Comparison of ENCODE assay signal across 35 mouse cellular contexts in the genomic region with DNA sequence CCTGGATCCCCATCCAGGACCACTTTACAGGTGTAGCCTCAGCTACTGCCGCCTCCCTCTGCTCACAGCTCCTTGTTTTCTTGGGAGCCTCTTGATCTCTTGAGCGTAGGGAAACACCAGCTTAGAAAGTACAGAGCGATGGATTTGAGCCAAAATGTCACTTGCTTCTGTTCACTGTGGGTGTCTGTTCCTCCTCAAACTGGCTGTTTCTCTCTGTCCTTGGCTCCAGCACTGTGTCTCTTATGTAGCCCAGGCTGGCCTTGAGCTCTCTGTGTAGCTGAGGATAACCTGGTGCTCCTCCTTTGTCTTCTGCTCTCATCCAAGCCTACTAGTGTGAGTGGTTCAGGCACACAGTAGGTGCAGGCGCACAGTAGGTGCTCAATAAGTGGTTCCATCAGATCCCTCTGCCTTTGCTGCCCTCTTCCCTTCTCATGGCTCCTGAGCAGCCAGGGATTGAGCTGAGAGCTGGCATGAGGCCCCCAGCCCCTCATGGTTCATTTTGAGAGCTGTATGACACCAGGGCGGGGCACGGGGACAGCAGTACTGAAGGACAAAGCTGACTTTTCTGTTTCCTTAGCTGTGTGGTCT. TPM values are rescaled to one million over a fixed set of nuclear protein-coding genes. Genes with fewer than 3 reads are reported as not detected.
DNase-seq lines count a peak whose midpoint lies in the region; ATAC-seq and TF ChIP-seq lines count a peak whose summit lies in the region.
"Had no signal": no experiment of that assay in that cellular context is flagged by ENCODE, and none has a peak within 500 bp of the region (broad histone marks: within the 10 kb centered on the region; RNA-seq: fewer than 3 reads in every experiment).

No protein-coding gene starts in this region.

- ATAC-seq in liver, embryonic 15.5 days (ENCODE audit: insufficient read depth) = no peak
- no peak for ATAC-seq in hindbrain, embryonic 13.5 days (ENCODE audit: low FRiP score)
- ATAC-seq: forebrain, embryonic 16.5 days; hindbrain, embryonic 16.5 days; intestine, embryonic 15.5 days; midbrain, embryonic 16.5 days; Patski had no signal

- no peak for TF ChIP-seq CTCF in heart, adult 2 months (IDR thresholded peaks at IDR 0.05)
- TF ChIP-seq CTCF in CH12.LX (conservative IDR thresholded peaks at IDR 0.05 in 1 of 2, IDR thresholded peaks at IDR 0.05 in 1 of 2; ENCODE audit: low read depth in 2 of 2, low read length in 2 of 2) (no peak), MEL (IDR thresholded peaks at IDR 0.05 in 2 of 3, conservative IDR thresholded peaks at IDR 0.05 in 1 of 3; ENCODE audit: control insufficient read depth in 1 of 3, insufficient read depth in 1 of 3, low read depth in 2 of 3, low read length in 3 of 3, poor library complexity in 1 of 3, severe bottlenecking in 1 of 3) (no peak)

- no peak for DNase-seq in heart, adult 2 months
- DNase-seq in heart, postnatal 25 days (ENCODE audit: low spot score) = no peak
- DNase-seq in liver = no peak
- no peak for DNase-seq in CH12.LX (ENCODE audit: extremely low read depth)
- DNase-seq in MEL (ENCODE audit: low read depth, low spot score) = no peak
- no peak for DNase-seq in left cerebral cortex, adult 9 months (ENCODE audit: low spot score in 2 of 2)
- DNase-seq: adrenal gland, postnatal 36 days; B cell, adult 2 months; cerebellum, adult 2 months; cerebellum, postnatal 14 days; gastrocnemius, postnatal 25 days; heart, adult 18-20 months; kidney, adult 2 months; kidney, postnatal 4 days; lung, adult 2 months; lung, postnatal 10 days; thymus, postnatal 14 days had no signal

- no peaks in the 10 kb centered on the region for H3K27me3 ChIP-seq in heart, adult 2 months (ENCODE audit: control insufficient read depth, insufficient read depth, low read length)
- H3K27me3 ChIP-seq in liver, embryonic 15.5 days = no peaks in the 10 kb centered on the region
- H3K27me3 ChIP-seq in CH12.LX (replicated peaks) (no peaks in the 10 kb centered on the region), MEL (ENCODE audit: control insufficient read depth in 1 of 2, insufficient read depth in 2 of 2, low read length in 2 of 2) (no peaks in the 10 kb centered on the region)
- no peaks in the 10 kb centered on the region for H3K27me3 ChIP-seq in hindbrain, embryonic 13.5 days
- H3K27me3 ChIP-seq: heart, embryonic 12.5 days; intestine, embryonic 15.5 days; limb, embryonic 13.5 days; neural tube, embryonic 12.5 days; Patski had no signal

- no peaks in the 10 kb centered on the region for H3K36me3 ChIP-seq in heart, adult 2 months (ENCODE audit: control insufficient read depth, insufficient read depth, low read length)
- H3K36me3 ChIP-seq in liver, embryonic 15.5 days (replicated peaks) = peaks cover 19% of the 10 kb centered on the region
- peaks cover 0 to 44% of the 10 kb centered on the region in 2 experiments for H3K36me3 ChIP-seq in CH12.LX (replicated peaks in 1 of 2; ENCODE audit: control insufficient read depth in 1 of 2, insufficient read depth in 1 of 2, low read length in 1 of 2)
- peaks cover 0 to 17% of the 10 kb centered on the region in 2 experiments; a peak in 2 of 4 replicates for H3K36me3 ChIP-seq in MEL (ENCODE audit: control insufficient read depth in 1 of 2, insufficient read depth in 2 of 2, low read length in 2 of 2)
- no peaks in the 10 kb centered on the region for H3K36me3 ChIP-seq in hindbrain, embryonic 13.5 days
- H3K36me3 ChIP-seq: intestine, embryonic 15.5 days; neural tube, embryonic 12.5 days had no signal

- no peaks in the 10 kb centered on the region for H3K9me3 ChIP-seq in liver, embryonic 15.5 days (replicated peaks)
- H3K9me3 ChIP-seq in CH12.LX (replicated peaks; ENCODE audit: low read length) (no peaks in the 10 kb centered on the region), MEL (replicated peaks; ENCODE audit: insufficient read depth, low read length) (no peaks in the 10 kb centered on the region)
- no peaks in the 10 kb centered on the region for H3K9me3 ChIP-seq in hindbrain, embryonic 13.5 days
- H3K9me3 ChIP-seq: heart, embryonic 12.5 days; hindbrain, embryonic 10.5 days; intestine, embryonic 15.5 days; limb, embryonic 13.5 days; midbrain, embryonic 10.5 days; neural tube, embryonic 12.5 days had no signal

- peaks cover 9% of the 10 kb centered on the region; the same call in 1 of the 2 replicates for H3K79me2 ChIP-seq in heart, adult 2 months (replicated peaks; ENCODE audit: control insufficient read depth, insufficient read depth, low read length)
- H3K79me2 ChIP-seq in CH12.LX (replicated peaks; ENCODE audit: control insufficient read depth, extremely low read depth, insufficient read depth, poor library complexity, severe bottlenecking) = no peaks in the 10 kb centered on the region
- peaks cover 32% of the 10 kb centered on the region; the same call in 1 of the 2 replicates for H3K79me2 ChIP-seq in MEL (ENCODE audit: control insufficient read depth, insufficient read depth, low read length, poor library complexity)

- no peak overlapping the region for H3K4me3 ChIP-seq in heart, adult 2 months
- H3K4me3 ChIP-seq in liver, embryonic 15.5 days (replicated peaks) = no peak overlapping the region
- no peak overlapping the region for H3K4me3 ChIP-seq in CH12.LX (replicated peaks in 1 of 3; ENCODE audit: low read depth in 2 of 3, low read length in 2 of 3, poor library complexity in 1 of 3)
- H3K4me3 ChIP-seq in MEL (ENCODE audit: control insufficient read depth in 1 of 2, insufficient read depth in 1 of 2, low read depth in 2 of 2, low read length in 2 of 2) = no peak overlapping the region
- H3K4me3 ChIP-seq in hindbrain, embryonic 13.5 days = no peak overlapping the region
- H3K4me3 ChIP-seq: erythroblast, embryonic 14.5 days; heart, embryonic 12.5 days; hindbrain, embryonic 10.5 days; intestine, embryonic 15.5 days; left cerebral cortex, adult 2 months; limb, embryonic 13.5 days; midbrain, embryonic 10.5 days; myocyte; neural tube, embryonic 12.5 days had no signal

- TF ChIP-seq POLR2A in heart, adult 2 months (IDR thresholded peaks at IDR 0.05; ENCODE audit: insufficient read depth, low read depth, low read length) = no peak
- TF ChIP-seq POLR2A in CH12.LX (IDR thresholded peaks at IDR 0.05; ENCODE audit: low read depth, low read length) (no peak), MEL (IDR thresholded peaks at IDR 0.05; ENCODE audit: control insufficient read depth in 1 of 2, insufficient read depth in 1 of 2, low read depth in 1 of 2, low read length in 2 of 2, poor library complexity in 1 of 2) (no peak)

- H3K4me2 ChIP-seq in liver, embryonic 15.5 days = no peak overlapping the region
- H3K4me2 ChIP-seq in CH12.LX (ENCODE audit: insufficient read depth, low read depth, poor library complexity, severe bottlenecking) = no peak overlapping the region
- H3K4me2 ChIP-seq in hindbrain, embryonic 13.5 days = no peak overlapping the region
- H3K4me2 ChIP-seq: heart, embryonic 12.5 days; intestine, embryonic 15.5 days; limb, embryonic 13.5 days; neural tube, embryonic 12.5 days had no signal

- TF ChIP-seq EP300 in heart, adult 2 months (IDR thresholded peaks at IDR 0.05; ENCODE audit: insufficient read depth, low read depth, low read length) = no peak
- TF ChIP-seq EP300 in CH12.LX (IDR thresholded peaks at IDR 0.05; ENCODE audit: low read length) = no peak
- no peak for TF ChIP-seq EP300 in MEL (IDR thresholded peaks at IDR 0.05; ENCODE audit: low read depth in 1 of 2, low read length in 2 of 2)

- H3K4me1 ChIP-seq in heart, adult 2 months (ENCODE audit: control insufficient read depth, insufficient read depth, low read length) = peaks cover 38% of the 10 kb centered on the region
- peaks cover 73% of the 10 kb centered on the region for H3K4me1 ChIP-seq in liver, embryonic 15.5 days (replicated peaks)
- H3K4me1 ChIP-seq in CH12.LX (ENCODE audit: control insufficient read depth in 1 of 2, insufficient read depth in 2 of 2) = peaks cover 0 to 19% of the 10 kb centered on the region in 2 experiments; a peak in 3 of 4 replicates
- H3K4me1 ChIP-seq in MEL (ENCODE audit: control insufficient read depth in 1 of 2, insufficient read depth in 2 of 2, low read length in 2 of 2) = peaks cover 16 to 25% of the 10 kb centered on the region in 2 experiments
- peaks cover 15% of the 10 kb centered on the region for H3K4me1 ChIP-seq in hindbrain, embryonic 13.5 days (replicated peaks)

- no peak overlapping the region for H3K9ac ChIP-seq in heart, adult 2 months (ENCODE audit: low read depth, low read length)
- H3K9ac ChIP-seq in liver, embryonic 15.5 days = no peak overlapping the region; the same call in 1 of the 2 replicates
- no peak overlapping the region for H3K9ac ChIP-seq in CH12.LX (ENCODE audit: insufficient read depth, low read depth)
- H3K9ac ChIP-seq in MEL (ENCODE audit: control insufficient read depth, low read depth, low read length, poor library complexity, severe bottlenecking) = no peak overlapping the region
- H3K9ac ChIP-seq in hindbrain, embryonic 13.5 days = no peak overlapping the region
- H3K9ac ChIP-seq: heart, embryonic 12.5 days; intestine, embryonic 15.5 days; limb, embryonic 13.5 days; neural tube, embryonic 12.5 days had no signal

- H3K27ac ChIP-seq in heart, adult 2 months = peak overlapping the region; percentile 16
- H3K27ac ChIP-seq in liver, embryonic 15.5 days (replicated peaks) = peak overlapping the region; percentile 72
- no peak overlapping the region for H3K27ac ChIP-seq in CH12.LX (ENCODE audit: insufficient read depth, low read depth)
- H3K27ac ChIP-seq in MEL (ENCODE audit: control insufficient read depth, low read depth, low read length) = no peak overlapping the region
- no peak overlapping the region for H3K27ac ChIP-seq in hindbrain, embryonic 13.5 days
- H3K27ac ChIP-seq: intestine, embryonic 15.5 days; left cerebral cortex, adult 2 months; limb, embryonic 13.5 days; macrophage; midbrain, embryonic 10.5 days; neural tube, embryonic 12.5 days had no signal

- dilution Hi-C loops in CH12.LX (cut with MboI; ENCODE audit: extremely low pct_ligation_motif_present, extremely low pct_unique_long_range_greater_than_20kb, low sequenced_read_pairs) = no loop called here

- TF ChIP-seq RAD21 in CH12.LX (IDR thresholded peaks at IDR 0.05; ENCODE audit: low read depth, low read length) (no peak), MEL (IDR thresholded peaks at IDR 0.05; ENCODE audit: low read depth, low read length) (no peak)

- WGBS in heart, adult 2 months = 70% methylated on average over 6 of the region's 6 CpGs
- 68% methylated on average over 6 of the region's 6 CpGs for WGBS in liver, embryonic 15.5 days (ENCODE audit: insufficient replicate concordance)
- WGBS in hindbrain, embryonic 13.5 days = 92% methylated on average over 6 of the region's 6 CpGs

- in situ Hi-C loops in CH12.LX (cut with MboI; ENCODE audit: low pct_ligation_motif_present, low pct_unique_long_range_greater_than_20kb, low sequenced_read_pairs) = no loop called here

- intact Hi-C loops in heart, adult 2 months (cut with DNase I) = loop anchor here (2.0 kb wide), 1 partner anchor 14 kb away; no protein-coding TSS in a partner anchor
- intact Hi-C loops in heart, postnatal 25 days (cut with DNase I) = loop anchor here (2.0 kb wide), 1 partner anchor 16 kb away; no protein-coding TSS in a partner anchor

RNA-seq across cellular contexts. Expression of a gene that starts 24.3 kb away (rescaled TPM):
- 10 to 100 TPM; 38.3 to 43.6 TPM for total RNA-seq in heart, adult 2 months (2021)
- polyA plus RNA-seq in heart, adult 2 months (2012; rRNA removed) = 36.9 and 37.7 TPM in 2 replicates
- 10 to 100 TPM; 38.7 to 42.3 TPM for total RNA-seq in heart, postnatal 25 days (2021)
- polyA plus RNA-seq in liver, embryonic 15.5 days (2015; fragmentation: Nextera tagmentation; extraction: Ambion mirVana) = 34.5 and 43.8 TPM in 2 replicates
- total RNA-seq in CH12.LX (2012; rRNA removed) (20.6 and 20.7 TPM in 2 replicates), CH12.LX (2014; rRNA removed) (12.6 and 13.3 TPM in 2 replicates), MEL (2012; rRNA removed) (63.1 and 86.1 TPM in 2 replicates)
- polyA plus RNA-seq in CH12.LX (2012; ENCODE audit: insufficient read length, low read depth) (10.8 and 15.6 TPM in 2 replicates), MEL (2012; ENCODE audit: insufficient read depth in 1 of 2, insufficient read length in 2 of 2, low read depth in 1 of 2, low replicate concordance in 2 of 2, missing spikeins in 1 of 2) (10 to 100 TPM in 1 of 2 experiments, not detected in 1; 57.8 TPM)
- 26.9 and 30.0 TPM in 2 replicates for polyA plus RNA-seq in hindbrain, embryonic 13.5 days (2015; fragmentation: Nextera tagmentation; extraction: Ambion mirVana)

RNA-seq across cellular contexts. Expression of a gene that starts 25.3 kb away (rescaled TPM):
- total RNA-seq in heart, adult 2 months (2021) = 10 to 100 TPM; 17.6 to 19.4 TPM
- polyA plus RNA-seq in heart, adult 2 months (2012; rRNA removed) = 16.0 and 18.5 TPM in 2 replicates
- 10 to 100 TPM; 16.3 to 17.9 TPM for total RNA-seq in heart, postnatal 25 days (2021)
- 12.0 and 13.1 TPM in 2 replicates for polyA plus RNA-seq in liver, embryonic 15.5 days (2015; fragmentation: Nextera tagmentation; extraction: Ambion mirVana)
- 23.8 and 29.0 TPM in 2 replicates for total RNA-seq in CH12.LX (2012; rRNA removed)
- total RNA-seq in CH12.LX (2014; rRNA removed) = 6.6 and 8.8 TPM in 2 replicates
- polyA plus RNA-seq in CH12.LX (2012; ENCODE audit: insufficient read length, low read depth) = 28.6 and 31.7 TPM in 2 replicates
- 30.3 and 34.6 TPM in 2 replicates for total RNA-seq in MEL (2012; rRNA removed)
- polyA plus RNA-seq in MEL (2012; ENCODE audit: insufficient read depth in 1 of 2, insufficient read length in 2 of 2, low read depth in 1 of 2, low replicate concordance in 2 of 2, missing spikeins in 1 of 2) = 10 to 100 TPM in 1 of 2 experiments, not detected in 1; 44.7 TPM
- polyA plus RNA-seq in hindbrain, embryonic 13.5 days (2015; fragmentation: Nextera tagmentation; extraction: Ambion mirVana) = 32.2 and 33.7 TPM in 2 replicates

RNA-seq across cellular contexts. Expression of a gene that starts 42.0 kb away (rescaled TPM):
- total RNA-seq in heart, adult 2 months (2021) = 1 to 10 TPM; 6.5 to 7.3 TPM
- 23.4 and 28.4 TPM in 2 replicates for polyA plus RNA-seq in heart, adult 2 months (2012; rRNA removed)
- 1 to 10 TPM; 7.5 to 8.1 TPM for total RNA-seq in heart, postnatal 25 days (2021)
- polyA plus RNA-seq in liver, embryonic 15.5 days (2015; fragmentation: Nextera tagmentation; extraction: Ambion mirVana) = 13.8 and 16.4 TPM in 2 replicates
- total RNA-seq in CH12.LX (2012; rRNA removed) = 22.3 and 23.7 TPM in 2 replicates
- 31.7 and 32.7 TPM in 2 replicates for total RNA-seq in CH12.LX (2014; rRNA removed)
- polyA plus RNA-seq in CH12.LX (2012; ENCODE audit: insufficient read length, low read depth) = 23.4 and 27.1 TPM in 2 replicates
- 29.4 and 36.5 TPM in 2 replicates for total RNA-seq in MEL (2012; rRNA removed)
- 10 to 100 TPM in 1 of 2 experiments, not detected in 1; 49.3 TPM for polyA plus RNA-seq in MEL (2012; ENCODE audit: insufficient read depth in 1 of 2, insufficient read length in 2 of 2, low read depth in 1 of 2, low replicate concordance in 2 of 2, missing spikeins in 1 of 2)
- 53.6 and 60.2 TPM in 2 replicates for polyA plus RNA-seq in hindbrain, embryonic 13.5 days (2015; fragmentation: Nextera tagmentation; extraction: Ambion mirVana)

RNA-seq across cellular contexts. Expression of a gene that starts 42.1 kb away (rescaled TPM):
- 1 to 10 TPM; 8.0 to 8.5 TPM for total RNA-seq in heart, adult 2 months (2021)
- 15.5 and 15.9 TPM in 2 replicates for polyA plus RNA-seq in heart, adult 2 months (2012; rRNA removed)
- 10 to 100 TPM; 10.2 to 12.1 TPM for total RNA-seq in heart, postnatal 25 days (2021)
- 10.9 and 13.7 TPM in 2 replicates for polyA plus RNA-seq in liver, embryonic 15.5 days (2015; fragmentation: Nextera tagmentation; extraction: Ambion mirVana)
- total RNA-seq in CH12.LX (2012; rRNA removed) = 22.5 and 23.0 TPM in 2 replicates
- total RNA-seq in CH12.LX (2014; rRNA removed) = 9.5 and 10.0 TPM in 2 replicates
- 13.9 and 18.3 TPM in 2 replicates for polyA plus RNA-seq in CH12.LX (2012; ENCODE audit: insufficient read length, low read depth)
- total RNA-seq in MEL (2012; rRNA removed) = 28.9 and 37.1 TPM in 2 replicates
- polyA plus RNA-seq in MEL (2012; ENCODE audit: insufficient read depth in 1 of 2, insufficient read length in 2 of 2, low read depth in 1 of 2, low replicate concordance in 2 of 2, missing spikeins in 1 of 2) = 10 to 100 TPM in 1 of 2 experiments, not detected in 1; 41.7 TPM
- 40.3 and 43.2 TPM in 2 replicates for polyA plus RNA-seq in hindbrain, embryonic 13.5 days (2015; fragmentation: Nextera tagmentation; extraction: Ambion mirVana)

RNA-seq across cellular contexts. Expression of a gene that starts 45.2 kb away (rescaled TPM):
- 1 to 10 TPM; 1.5 to 3.3 TPM for total RNA-seq in heart, adult 2 months (2021)
- 2.1 and 2.3 TPM in 2 replicates for polyA plus RNA-seq in heart, adult 2 months (2012; rRNA removed)
- 1 to 10 TPM; 2.5 to 2.9 TPM for total RNA-seq in heart, postnatal 25 days (2021)
- 0.25 and 0.40 TPM in 2 replicates for polyA plus RNA-seq in liver, embryonic 15.5 days (2015; fragmentation: Nextera tagmentation; extraction: Ambion mirVana)
- total RNA-seq in CH12.LX (2012; rRNA removed) = not detected in 2 replicates
- not detected in 2 replicates for total RNA-seq in CH12.LX (2014; rRNA removed)
- polyA plus RNA-seq in CH12.LX (2012; ENCODE audit: insufficient read length, low read depth) = not detected in 2 replicates
- 0.27 TPM in 1 of 2 replicates, not detected in the other for total RNA-seq in MEL (2012; rRNA removed)
- polyA plus RNA-seq in MEL (2012; ENCODE audit: insufficient read depth in 1 of 2, insufficient read length in 2 of 2, low read depth in 1 of 2, low replicate concordance in 2 of 2, missing spikeins in 1 of 2) = under 1 TPM in 1 of 2 experiments, not detected in 1; 0.24 TPM
- 5.2 and 5.5 TPM in 2 replicates for polyA plus RNA-seq in hindbrain, embryonic 13.5 days (2015; fragmentation: Nextera tagmentation; extraction: Ambion mirVana)
- total RNA-seq: ES-E14 had no signal
- polyA plus RNA-seq: erythroblast, embryonic 14.5 days; macrophage; Patski; urinary bladder, adult 2 months had no signal

Comparison
In these comparisons a context has a peak if more than half of its experiments do, and no peak if none do; other contexts are left out.
1. H3K27ac ChIP-seq: peak in heart, adult 2 months (single experiment) and liver, embryonic 15.5 days (single experiment); none in CH12.LX (single experiment), MEL (single experiment) and hindbrain, embryonic 13.5 days (single experiment).